Mouse (Mus musculus) kidney, adult 18-20 months (tissue): ENCODE results near the gene Zfp335.
A peak's percentile ranks its signal among the peaks of the same experiment; 100 is the strongest.
"Not testable (repeated sequence)": the region's sequence is repeated elsewhere in the genome, so short reads cannot be mapped to it uniquely, and the experiment has no call there.

Experiments
- DNase-seq: peaks from one replicate; pipeline ENCODE4 v3.0.0; 2021

The Zfp335 gene

DNA sequence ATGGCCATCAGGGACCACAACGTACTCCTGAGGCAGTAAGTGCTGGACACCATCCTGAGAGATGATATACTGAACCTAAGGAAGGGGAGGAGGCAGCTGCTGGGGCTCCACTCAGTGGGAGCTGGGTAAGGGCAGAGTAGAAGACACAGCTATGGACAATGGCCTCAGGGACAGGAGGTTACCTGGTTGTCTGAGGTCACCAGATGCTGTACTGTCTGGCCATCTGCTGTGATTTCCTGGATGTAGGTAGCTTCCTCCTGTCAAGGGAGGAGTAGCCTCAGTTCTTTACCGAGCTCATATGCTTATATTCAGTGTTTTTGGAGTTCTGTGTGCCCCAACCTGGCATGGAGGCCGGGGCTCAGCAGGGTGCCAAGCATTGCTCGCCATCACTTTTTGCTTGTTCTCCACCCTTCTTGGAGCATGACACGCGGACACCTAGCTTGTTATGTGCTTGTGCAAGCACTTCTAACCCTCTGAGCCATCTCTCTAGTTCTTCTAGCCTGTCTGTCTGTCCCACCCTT is 18.8 kb downstream of the Zfp335 start:
- DNase-seq, result no peak

DNA sequence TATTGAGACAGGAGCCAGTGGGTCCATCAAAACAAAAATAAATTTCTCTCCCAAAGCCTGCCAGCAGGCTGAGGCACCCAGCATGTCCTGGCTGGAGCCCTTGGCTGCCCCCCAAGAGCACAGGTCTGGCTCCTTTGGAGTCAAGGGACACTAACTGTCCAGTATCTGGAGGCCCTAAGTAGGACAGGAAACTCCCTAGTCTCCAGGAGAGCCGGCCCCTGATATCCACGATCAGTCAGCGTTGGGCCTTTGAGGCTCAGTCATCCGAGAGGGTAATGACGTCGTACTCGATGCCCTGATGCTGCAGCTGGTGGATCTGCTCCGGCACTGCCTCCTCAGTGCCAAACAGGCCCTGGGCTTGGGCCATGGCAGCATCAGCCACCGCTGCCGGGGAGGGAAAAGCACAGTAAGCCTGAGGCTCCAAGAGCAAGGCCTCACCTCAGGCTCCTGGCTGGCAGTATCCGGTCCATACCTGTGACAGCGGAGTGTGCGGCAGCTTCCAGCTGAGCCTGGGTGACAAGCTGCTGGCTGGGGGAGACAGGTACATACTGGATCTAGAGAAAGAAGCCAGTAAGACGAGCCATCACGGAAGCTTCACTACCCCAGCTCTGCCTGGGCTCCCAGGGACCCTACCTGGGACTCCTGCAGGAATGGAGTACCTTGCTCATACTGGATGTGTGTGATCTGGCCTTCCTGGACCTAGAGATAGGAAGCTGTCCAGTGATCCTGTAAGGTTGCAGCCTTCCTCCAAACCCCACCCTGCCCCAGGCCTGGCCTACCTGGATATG is 19.5 kb downstream of the Zfp335 start:
- no peak for DNase-seq

DNA sequence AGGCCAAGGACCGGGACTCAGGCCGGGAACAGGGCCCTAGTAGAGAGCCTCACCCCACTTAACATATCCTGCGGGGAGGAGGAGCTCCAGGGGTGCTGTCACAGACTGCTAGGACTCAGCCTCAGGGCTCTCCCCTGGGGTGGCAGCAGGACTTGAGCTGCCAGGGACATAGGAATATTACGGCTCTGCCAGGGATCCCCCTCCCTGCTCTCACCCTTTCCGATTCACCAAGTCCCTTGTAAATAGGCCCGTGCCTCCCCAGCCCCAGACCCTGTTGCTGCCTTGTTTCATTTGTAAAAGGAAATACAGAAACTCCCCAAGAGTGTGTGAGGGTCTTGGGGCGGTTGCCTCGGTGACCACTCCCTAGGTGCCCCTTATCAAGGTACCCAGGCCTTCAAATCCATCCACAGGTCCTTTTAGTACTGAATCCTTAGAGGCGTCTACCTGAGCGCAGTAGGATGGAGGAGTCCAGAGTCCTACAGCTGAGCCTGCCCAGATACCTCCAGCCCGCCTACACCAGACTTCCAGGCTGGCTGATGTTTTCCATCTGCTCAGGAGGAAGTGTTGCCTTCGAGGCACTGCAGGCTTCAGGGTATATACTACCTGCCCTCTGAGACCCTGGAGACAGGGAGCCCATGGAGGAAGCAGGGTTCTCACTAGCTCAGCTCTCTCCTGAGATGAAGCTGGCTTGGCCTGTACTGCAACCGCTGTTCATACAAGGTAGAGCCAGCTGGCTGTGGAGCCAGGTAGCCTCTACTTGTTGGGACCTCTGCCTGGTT is 20.3 kb downstream of the Zfp335 start:
- no peak for DNase-seq

DNA sequence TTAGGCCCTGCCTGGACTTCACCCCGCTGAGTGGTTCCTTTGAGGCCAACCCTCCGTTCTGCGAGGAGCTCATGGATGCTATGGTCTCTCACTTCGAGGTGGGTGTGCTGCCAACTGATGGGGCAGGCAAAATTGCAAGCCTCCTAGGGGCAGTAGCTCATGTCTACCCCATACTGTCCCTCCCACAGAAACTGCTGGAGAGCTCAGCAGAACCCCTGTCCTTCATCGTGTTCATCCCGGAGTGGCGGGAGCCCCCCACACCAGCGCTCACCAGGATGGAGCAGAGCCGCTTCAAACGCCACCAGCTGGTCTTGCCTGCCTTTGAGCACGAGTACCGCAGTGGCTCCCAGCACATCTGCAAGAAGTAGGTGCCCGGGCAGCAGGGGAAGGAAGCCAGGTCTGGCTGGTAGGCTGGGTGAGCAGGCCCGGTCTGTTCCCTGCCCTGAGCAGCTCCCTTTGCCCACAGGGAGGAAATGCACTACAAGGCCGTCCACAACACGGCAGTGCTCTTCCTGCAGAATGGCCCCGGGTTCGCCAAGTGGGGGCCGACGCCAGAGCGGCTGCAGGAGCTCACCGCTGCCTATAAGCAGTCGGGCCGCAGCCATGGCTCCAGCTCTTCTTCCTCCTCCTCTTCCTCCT is 21.0 kb downstream of the Zfp335 start:
- no peak for DNase-seq

DNA sequence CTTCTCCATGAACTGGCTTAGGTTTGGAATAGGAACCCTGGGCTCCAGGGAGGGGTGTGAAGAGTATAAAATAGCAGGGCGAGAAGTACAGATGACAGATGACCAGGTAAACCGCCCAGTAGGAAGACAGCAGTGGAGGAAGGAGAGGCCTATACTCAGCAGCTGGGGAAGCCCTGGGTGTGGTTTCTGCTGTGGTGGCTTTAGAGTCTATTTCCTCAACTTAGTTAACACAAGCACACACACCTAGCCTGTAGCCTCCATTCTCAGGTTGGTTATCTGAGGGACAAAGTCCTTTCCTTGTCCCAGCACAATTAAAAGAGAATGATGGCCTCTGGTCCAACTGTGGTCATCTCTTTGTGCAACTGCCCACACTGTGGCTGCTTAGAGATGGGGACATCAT is 21.6 kb downstream of the Zfp335 start:
- DNase-seq, result no peak

DNA sequence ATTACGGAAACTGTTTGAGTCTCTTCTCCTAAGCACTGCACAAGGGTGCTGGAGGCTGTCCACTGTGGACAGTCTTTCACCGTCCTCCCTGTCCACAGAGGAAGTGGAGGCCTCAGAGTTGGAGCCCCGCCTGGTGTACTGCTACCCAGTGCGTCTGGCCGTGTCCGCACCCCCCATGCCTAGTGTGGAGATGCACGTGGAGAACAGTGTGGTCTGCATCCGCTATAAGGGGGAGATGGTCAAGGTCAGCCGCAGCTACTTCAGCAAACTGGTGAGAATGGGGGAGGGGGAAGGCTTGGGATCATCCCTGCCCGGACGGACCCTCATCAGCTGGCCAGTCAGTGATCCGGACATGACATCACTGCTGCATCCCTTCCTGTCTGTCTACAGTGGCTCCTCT is 22.6 kb downstream of the Zfp335 start:
- DNase-seq, result no peak

DNA sequence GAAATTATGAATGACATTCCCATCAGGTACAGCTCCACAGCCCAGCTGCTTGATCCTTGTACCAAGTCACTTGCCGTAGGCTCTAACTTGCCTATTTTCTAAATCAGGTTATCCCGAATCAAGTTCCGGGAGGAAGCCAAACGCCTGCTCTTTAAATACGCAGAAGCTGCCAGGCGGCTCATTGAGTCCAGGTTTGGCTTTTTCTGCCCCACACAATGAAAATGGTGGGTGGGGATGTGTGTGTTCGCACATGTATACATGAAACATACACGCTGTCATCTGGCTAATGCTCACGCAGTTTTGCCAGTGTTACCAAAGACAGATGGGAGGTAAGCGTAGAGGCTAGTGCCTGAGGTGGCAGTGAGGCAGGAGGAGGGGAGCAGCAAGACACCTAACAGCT is 24.9 kb downstream of the Zfp335 start:
- no peak for DNase-seq

DNA sequence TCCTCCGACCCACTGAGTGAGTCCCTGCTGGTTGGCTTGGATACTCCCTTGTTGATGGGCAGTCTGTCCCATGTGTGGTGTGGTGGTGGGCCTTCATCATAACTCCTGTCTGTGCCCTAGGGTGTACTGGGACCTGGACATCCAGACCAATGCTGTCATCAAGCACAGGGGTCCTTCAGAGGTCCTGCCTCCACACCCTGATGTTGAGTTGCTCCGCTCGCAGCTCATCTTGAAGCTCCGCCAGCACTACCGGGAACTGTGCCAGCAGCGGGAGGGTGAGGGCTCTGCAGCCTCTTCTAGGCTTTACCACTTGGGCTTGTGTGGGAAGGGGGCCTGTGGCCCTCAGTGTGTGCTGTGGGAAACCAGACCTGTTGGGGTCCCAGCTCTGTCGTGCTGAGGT is 25.8 kb downstream of the Zfp335 start:
- DNase-seq, result peak; percentile 63

DNA sequence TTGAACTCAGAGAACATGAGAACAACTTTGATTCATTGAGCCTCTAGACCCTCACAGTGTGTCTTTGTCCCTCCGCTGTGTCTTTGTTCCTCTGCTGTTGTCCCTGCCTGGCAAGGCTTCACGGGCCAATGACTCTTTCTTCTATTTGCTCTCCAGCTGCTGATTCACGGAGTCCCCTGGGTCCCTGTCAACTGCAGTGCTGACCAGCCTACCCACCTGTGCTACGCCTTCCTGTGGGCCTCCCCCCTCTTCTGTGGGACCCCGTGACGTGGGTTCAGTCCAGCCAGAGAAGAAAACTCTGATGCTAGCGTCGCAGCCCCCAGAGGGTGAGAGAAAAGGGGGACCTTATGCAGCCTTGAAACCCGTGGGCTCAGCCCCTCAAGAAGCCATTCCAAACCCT is 28.9 kb downstream of the Zfp335 start:
- no peak for DNase-seq

DNA sequence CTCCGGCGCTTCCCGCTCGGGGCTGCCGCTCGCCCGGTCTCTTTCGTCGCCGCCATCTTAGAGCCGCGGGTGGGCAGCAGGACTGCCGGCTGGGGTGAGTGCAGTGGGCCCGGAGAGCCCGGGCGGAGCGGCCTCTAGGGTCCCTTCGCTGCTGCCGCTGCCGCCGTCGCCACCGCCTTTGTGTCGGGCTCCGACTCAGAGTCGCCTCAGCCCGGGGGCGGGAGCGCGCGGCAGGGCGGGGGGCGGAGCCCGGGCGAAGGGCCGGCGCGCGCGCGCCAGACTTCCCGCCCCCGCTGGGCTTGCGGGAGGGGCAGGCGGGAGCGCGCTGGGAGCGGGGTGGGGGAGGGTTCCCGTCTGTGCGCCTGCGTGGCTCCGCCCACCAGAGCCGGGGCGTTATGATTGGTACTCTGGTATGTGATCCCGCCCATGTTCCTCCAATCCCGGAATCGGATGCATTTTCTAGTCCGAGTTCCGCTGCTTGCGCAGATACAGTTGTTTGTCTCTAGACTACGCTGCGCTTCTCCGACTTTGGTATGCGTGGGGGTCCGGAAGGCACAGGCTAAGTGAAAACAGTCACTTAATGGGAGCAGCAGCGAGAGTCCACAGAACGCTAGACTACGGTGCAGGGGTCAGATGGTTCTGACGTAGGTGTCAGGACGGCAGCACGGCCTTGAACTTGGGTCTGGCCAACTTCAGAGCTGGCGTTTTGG is 31.8 kb downstream of the Zfp335 start:
- DNase-seq, result peak; percentile 93

DNA sequence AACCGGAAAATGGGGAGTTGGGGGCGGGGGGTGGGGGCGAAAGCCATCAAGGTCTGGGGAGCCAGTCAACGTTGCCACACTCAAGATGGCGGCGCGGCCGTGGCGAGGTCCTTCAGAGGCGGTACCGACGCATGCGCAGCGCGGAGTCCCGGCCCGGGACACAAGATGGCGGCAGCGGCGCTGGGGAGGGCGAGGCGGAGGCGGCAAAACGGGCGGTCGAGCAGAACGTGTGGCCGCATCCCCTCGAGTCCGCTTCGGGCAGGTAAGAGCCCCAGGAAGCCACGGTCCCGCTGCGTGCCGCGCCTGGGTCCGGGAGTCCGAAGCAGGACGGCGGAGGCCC is 32.4 kb downstream of the Zfp335 start, which contains the start of gene Pcif1:
Gene Pcif1 (plus strand): TSS at position 77 of the 340 bp plus-strand sequence.
- peak; percentile 95 for DNase-seq

DNA sequence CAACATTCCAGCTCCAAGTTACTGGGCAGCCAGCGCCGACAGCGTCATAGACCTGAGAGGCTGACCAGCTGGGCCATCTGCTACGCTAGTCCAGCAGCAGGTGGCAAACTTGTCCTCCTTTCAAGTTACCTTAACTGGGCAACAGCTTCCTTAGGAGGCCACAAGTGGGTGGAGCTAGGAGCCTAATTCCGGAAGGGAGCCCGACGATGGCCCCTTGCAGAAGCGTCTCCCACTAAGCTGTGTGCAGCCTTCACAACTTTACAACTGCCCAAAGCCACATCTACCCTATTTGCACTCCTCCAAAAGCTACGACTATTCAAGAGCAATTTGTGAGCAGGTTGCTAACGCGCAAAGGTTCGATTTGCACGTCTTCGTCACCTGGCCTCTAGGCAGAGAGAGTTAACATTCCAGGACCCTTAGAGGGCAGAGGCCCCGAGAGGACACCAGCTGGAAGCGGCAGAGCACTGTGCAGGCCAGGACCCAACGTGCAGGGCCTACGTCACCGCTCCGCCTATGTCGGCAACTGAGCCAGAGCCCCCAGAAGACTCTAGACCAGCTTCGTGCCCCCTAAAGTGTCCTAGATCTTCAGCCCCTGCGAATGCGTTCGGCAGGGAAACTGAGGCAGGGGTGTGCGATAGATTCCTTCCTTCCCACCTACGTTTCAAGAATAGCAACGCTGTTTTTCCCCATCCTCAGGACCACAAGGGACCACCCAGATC is 32.9 kb downstream of the Zfp335 start:
- peak; percentile 80 for DNase-seq

DNA sequence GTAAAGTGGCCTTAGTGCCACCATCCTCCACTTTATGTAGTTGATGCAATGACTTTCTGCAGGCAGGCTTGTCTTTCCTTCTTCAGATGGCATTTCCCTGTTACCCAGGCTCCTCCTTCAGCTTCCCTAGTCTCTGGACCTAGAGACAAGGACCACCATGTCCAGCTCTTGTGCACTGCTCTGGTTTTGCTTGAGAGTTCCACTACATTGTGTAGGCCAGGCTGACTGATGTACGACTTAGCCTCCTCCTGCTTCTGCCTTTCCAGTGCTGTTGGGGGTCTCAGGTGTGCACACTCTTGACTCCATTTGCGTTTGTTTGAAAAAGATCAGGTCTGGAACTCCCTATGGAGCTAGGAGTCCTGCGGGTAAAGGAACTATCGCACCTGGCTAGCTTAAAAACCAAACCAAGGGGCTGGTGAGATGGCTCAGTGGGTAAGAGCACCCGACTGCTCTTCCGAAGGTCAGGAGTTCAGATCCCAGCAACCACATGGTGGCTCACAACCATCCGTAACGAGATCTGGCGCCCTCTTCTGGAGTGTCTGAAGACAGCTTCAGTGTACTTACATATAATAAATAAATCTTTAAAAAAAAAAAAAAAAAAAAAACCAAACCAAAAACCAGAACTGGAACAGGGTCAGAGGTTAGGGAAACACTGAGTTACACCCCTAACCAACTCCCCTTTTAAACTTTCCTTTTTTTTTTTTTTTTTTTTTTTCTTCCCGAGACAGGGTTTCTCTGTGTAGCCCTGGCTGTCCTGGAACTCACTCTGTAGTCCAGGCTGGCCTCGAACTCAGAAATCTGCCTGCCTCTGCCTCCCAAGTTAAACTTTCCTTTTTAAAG is 34.0 kb downstream of the Zfp335 start:
- DNase-seq, result not testable (repeated sequence)

DNA sequence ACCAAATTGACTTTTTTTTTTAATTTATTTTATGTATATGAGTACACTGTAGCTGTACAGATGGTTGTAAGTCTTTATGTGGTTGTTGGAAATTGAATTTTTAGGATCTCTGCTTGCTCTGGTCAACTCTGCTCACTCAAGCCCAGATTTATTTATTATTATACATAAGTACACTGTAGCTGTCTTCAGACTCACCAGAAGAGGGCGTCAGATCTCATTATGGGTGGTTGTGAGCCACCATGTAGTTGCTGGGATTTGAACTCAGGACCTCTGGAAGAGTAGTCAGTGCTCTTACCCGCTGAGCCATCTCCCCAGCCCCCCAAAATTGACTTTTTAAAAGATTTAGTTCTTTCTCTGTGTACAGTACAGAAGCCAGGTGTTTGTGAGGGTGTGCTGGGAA is 35.9 kb downstream of the Zfp335 start:
- DNase-seq, result not testable (repeated sequence)

DNA sequence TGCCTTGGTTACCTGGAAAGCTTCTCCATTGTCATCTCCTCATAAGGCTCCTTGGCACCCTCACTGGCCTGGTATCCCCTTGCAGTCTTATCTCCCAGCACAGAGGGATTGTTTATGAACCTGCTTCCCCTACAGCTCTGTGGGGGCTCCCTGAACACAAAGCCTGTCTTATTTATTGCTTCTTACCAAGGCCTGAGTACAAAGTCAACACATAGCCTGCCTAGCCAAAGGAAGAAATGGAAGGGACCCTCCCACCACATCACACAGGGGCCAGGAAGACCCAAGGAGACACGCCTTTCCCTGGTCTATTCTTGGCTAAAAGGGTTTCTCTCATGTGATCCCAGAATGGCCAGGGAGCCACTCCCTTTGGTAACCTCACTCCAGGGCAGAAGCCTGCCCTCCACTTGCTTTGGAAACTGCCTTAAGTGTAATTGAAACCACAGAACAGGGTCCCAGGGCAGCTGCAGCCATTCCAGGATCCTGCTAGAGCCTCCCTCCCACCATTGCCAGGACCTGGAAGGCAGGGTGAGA is 37.3 kb downstream of the Zfp335 start:
- peak; percentile 40 for DNase-seq

DNA sequence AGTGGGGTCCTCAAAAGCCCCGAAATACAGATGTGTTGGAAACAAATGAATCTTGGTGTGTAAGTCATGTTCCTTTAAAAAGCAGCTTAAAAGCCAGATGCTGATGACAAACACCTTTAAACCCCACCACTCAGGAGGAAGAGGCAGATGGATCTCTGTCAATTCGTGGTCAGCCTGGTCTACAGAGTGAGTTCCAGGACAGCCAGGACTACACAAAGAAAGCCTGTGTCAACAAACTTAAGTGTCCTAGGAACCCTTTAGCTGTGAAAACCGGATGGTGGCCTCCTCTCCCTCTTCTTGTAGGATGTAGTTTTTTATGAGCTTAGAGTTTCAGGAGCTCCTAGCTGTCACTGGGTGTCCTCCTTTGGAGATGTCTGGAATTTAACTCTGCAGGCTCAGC is 37.9 kb downstream of the Zfp335 start:
- no peak for DNase-seq

DNA sequence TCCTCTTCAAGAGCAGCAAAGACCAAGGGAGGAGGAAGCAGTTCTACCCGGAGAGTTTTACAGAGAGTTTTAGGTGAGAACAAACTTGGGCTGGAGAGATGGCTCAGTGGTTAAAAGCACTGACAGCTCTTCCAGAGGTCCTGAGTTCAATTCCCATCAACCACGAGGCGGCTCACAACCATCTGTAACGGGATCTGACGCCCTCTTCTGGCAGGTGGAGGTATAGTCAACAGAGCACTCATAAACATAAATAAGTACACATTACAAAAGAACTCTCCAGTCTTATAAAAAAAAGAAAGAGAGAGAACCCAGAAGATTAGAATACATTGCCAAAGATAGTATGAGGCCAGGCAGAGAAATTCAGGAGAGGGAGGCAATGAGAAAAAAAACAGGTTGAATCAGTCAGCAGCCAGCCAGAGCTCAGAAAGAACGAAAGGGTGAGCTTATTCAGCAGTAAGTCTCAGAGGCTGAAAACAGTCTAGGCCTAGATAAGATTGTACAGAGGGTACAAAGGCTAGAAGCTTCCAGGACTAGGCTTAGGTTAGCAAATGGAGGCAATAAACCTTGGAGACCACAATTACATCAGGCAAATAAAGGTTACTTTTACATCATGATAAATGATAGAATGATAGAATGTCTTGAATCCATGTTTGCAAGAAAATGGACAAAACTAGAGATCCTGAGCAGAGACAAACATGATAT is 39.8 kb downstream of the Zfp335 start:
- no peak for DNase-seq

DNA sequence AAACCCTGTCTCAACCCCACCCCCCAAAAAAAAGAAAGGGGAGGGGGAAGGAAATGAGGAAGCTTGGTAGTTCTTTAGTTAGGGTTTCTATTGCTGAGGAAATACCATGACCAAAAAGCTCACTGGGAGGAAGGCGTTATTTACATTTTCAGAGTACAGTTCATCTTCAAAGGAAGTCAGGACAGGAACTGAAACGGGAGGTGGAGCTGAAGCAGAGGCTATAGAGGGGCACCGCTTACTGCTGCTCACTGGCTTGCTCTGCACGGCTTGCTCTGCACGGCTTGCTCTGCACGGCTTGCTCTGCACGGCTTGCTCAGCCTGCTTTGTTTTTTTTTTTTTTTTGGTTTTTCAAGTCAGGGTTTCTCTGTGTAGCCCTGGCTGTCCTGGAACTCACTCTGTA is 43.1 kb downstream of the Zfp335 start:
- no peak for DNase-seq

DNA sequence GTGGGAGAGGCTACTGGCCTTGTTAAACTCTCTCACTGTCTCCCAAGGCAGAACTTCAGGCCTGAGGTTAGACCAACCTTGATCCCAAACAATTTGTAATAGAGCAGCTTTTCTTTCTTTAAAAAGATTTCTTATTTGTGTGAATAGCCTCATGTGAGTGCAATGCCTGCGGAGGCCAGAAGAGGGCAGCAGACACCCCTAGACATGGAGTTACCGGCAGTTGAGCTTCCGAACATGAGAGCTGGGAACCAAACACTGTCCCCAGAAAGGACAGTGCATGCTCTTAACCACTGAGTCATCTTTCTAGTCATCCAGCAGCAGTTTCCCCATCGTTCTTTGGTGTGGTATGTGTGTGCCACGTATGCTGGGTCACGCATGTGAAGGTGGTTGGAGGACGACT is 44.0 kb downstream of the Zfp335 start:
- DNase-seq, result peak; percentile 37
